Mouse (Mus musculus): ENCODE data around the gene Ago3. TPM values are rescaled to one million over a fixed set of nuclear protein-coding genes. Genes with fewer than 3 reads are reported as not detected.
A peak's percentile ranks its signal among the peaks of the same experiment; 100 is the strongest.

Ago3 gene
- total and polyA plus RNA-seq, 2 experiments from 2014 or later: 10.6 to 11.8 TPM

- Histone ChIP-seq H3K9me3 (ENCODE audit: low read length) (no peaks in the 10 kb centered on the region), H3K27ac (ENCODE audit: low read depth, low read length) (no peak overlapping the region), H3K27me3 (ENCODE audit: insufficient read depth, low read length) (no peaks in the 10 kb centered on the region), H3K9ac (replicated peaks; ENCODE audit: low read length, poor library complexity, severe bottlenecking) (no peak overlapping the region), H3K4me3 (ENCODE audit: low read depth, low read length) (no peak overlapping the region), H3K4me2 (ENCODE audit: low read depth, low read length, poor library complexity, severe bottlenecking) (no peak overlapping the region), H3K36me3 (ENCODE audit: insufficient read depth, low read length) (peaks cover 32% of the 10 kb centered on the region), H3K4me1 (ENCODE audit: insufficient read depth, low read length) (no peaks in the 10 kb centered on the region)
- no peak for DNase-seq (ENCODE audit: low spot score)
- ATAC-seq (ENCODE audit: low FRiP score): no peak
- no peak; the same call in 1 of the 2 replicates for TF ChIP-seq CTCF (IDR thresholded peaks at IDR 0.05)
- WGBS: 51% methylated on average over 10 of the region's 10 CpGs
Observed at GRCm38 (mm10) chr4:126314393-126314792, 115.0 kb downstream of the Ago3 start.

GRCm38 (mm10) chr4:126313202-126313601 lies 116.2 kb downstream of the Ago3 start:
- no peak overlapping the region for H3K4me3 ChIP-seq (ENCODE audit: low read depth, low read length)
- no peaks in the 10 kb centered on the region for H3K27me3 ChIP-seq (ENCODE audit: insufficient read depth, low read length)
- no peak for ATAC-seq (ENCODE audit: low FRiP score)
- no peaks in the 10 kb centered on the region for H3K4me1 ChIP-seq (ENCODE audit: insufficient read depth, low read length)
- H3K36me3 ChIP-seq (ENCODE audit: insufficient read depth, low read length): peaks cover 27% of the 10 kb centered on the region
- no peak overlapping the region for H3K4me2 ChIP-seq (ENCODE audit: low read depth, low read length, poor library complexity, severe bottlenecking)
- H3K9me3 ChIP-seq (ENCODE audit: low read length): no peaks in the 10 kb centered on the region
- no peak overlapping the region for H3K27ac ChIP-seq (ENCODE audit: low read depth, low read length)
- 46% methylated on average over 5 of the region's 5 CpGs for WGBS
- no peak for DNase-seq (ENCODE audit: low spot score)
- no peak overlapping the region for H3K9ac ChIP-seq (replicated peaks; ENCODE audit: low read length, poor library complexity, severe bottlenecking)
- TF ChIP-seq CTCF (IDR thresholded peaks at IDR 0.05): no peak

- DNase-seq (ENCODE audit: low spot score) (no peak), ATAC-seq (ENCODE audit: low FRiP score) (no peak)
- Histone ChIP-seq H3K27ac (ENCODE audit: low read depth, low read length) (no peak overlapping the region), H3K4me3 (ENCODE audit: low read depth, low read length) (no peak overlapping the region), H3K27me3 (ENCODE audit: insufficient read depth, low read length) (no peaks in the 10 kb centered on the region), H3K9me3 (ENCODE audit: low read length) (no peaks in the 10 kb centered on the region), H3K36me3 (ENCODE audit: insufficient read depth, low read length) (peaks cover 13% of the 10 kb centered on the region), H3K4me2 (ENCODE audit: low read depth, low read length, poor library complexity, severe bottlenecking) (no peak overlapping the region), H3K9ac (replicated peaks; ENCODE audit: low read length, poor library complexity, severe bottlenecking) (no peak overlapping the region), H3K4me1 (ENCODE audit: insufficient read depth, low read length) (no peaks in the 10 kb centered on the region)
- 90% methylated on average over 16 of the region's 16 CpGs for WGBS
- TF ChIP-seq CTCF (IDR thresholded peaks at IDR 0.05): no peak
Observed at GRCm38 (mm10) chr4:126311566-126312200, 117.7 kb downstream of the Ago3 start.

DNA sequence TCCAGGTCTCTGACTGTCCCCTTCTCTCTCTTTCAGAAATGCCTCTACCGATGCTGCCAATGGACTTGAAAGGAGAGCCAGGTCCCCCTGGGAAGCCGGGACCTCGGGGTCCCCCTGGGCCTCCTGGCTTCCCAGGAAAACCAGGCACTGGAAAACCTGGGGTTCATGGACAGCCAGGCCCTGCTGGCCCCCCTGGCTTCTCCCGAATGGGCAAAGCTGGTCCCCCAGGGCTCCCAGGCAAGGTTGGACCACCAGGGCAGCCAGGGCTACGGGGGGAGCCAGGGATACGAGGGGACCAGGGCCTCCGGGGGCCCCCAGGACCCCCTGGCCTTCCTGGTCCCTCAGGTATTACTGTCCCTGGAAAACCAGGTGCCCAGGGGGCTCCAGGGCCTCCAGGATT lies 119.0 kb downstream of the Ago3 start:
- H3K9me3 ChIP-seq (ENCODE audit: low read length): no peaks in the 10 kb centered on the region
- no peak for TF ChIP-seq CTCF (IDR thresholded peaks at IDR 0.05)
- WGBS: 78% methylated on average over 7 of the region's 7 CpGs
- H3K36me3 ChIP-seq (ENCODE audit: insufficient read depth, low read length): no peaks in the 10 kb centered on the region
- H3K4me3 ChIP-seq (ENCODE audit: low read depth, low read length): no peak overlapping the region
- H3K27me3 ChIP-seq (ENCODE audit: insufficient read depth, low read length): no peaks in the 10 kb centered on the region
- no peak overlapping the region for H3K27ac ChIP-seq (ENCODE audit: low read depth, low read length)
- H3K4me2 ChIP-seq (ENCODE audit: low read depth, low read length, poor library complexity, severe bottlenecking): no peak overlapping the region
- H3K9ac ChIP-seq (replicated peaks; ENCODE audit: low read length, poor library complexity, severe bottlenecking): no peak overlapping the region
- no peaks in the 10 kb centered on the region for H3K4me1 ChIP-seq (ENCODE audit: insufficient read depth, low read length)
- ATAC-seq (ENCODE audit: low FRiP score) (no peak), DNase-seq (ENCODE audit: low spot score) (no peak)

GRCm38 (mm10) chr4:126309922-126310309 lies 119.4 kb downstream of the Ago3 start:
- Histone ChIP-seq H3K4me3 (ENCODE audit: low read depth, low read length) (peak overlapping the region; percentile 25), H3K27me3 (ENCODE audit: insufficient read depth, low read length) (no peaks in the 10 kb centered on the region), H3K4me1 (ENCODE audit: insufficient read depth, low read length) (no peaks in the 10 kb centered on the region), H3K9ac (replicated peaks; ENCODE audit: low read length, poor library complexity, severe bottlenecking) (no peak overlapping the region), H3K4me2 (ENCODE audit: low read depth, low read length, poor library complexity, severe bottlenecking) (peak overlapping the region; percentile 42), H3K36me3 (ENCODE audit: insufficient read depth, low read length) (no peaks in the 10 kb centered on the region), H3K9me3 (ENCODE audit: low read length) (no peaks in the 10 kb centered on the region), H3K27ac (ENCODE audit: low read depth, low read length) (no peak overlapping the region)
- 3% methylated on average over 7 of the region's 7 CpGs for WGBS
- ATAC-seq (ENCODE audit: low FRiP score) (peak; percentile 83), DNase-seq (ENCODE audit: low spot score) (peak; percentile 92)
- peak; percentile 90 for TF ChIP-seq CTCF (IDR thresholded peaks at IDR 0.05)

GRCm38 (mm10) chr4:126309211-126309921 lies 120.0 kb downstream of the Ago3 start:
- no peaks in the 10 kb centered on the region for H3K9me3 ChIP-seq (ENCODE audit: low read length)
- H3K36me3 ChIP-seq (ENCODE audit: insufficient read depth, low read length): no peaks in the 10 kb centered on the region
- H3K27me3 ChIP-seq (ENCODE audit: insufficient read depth, low read length): peaks cover 1% of the 10 kb centered on the region; the same call in 1 of the 2 replicates
- no peak overlapping the region for H3K27ac ChIP-seq (ENCODE audit: low read depth, low read length)
- peak; percentile 50; the same call in 1 of the 2 replicates for ATAC-seq (ENCODE audit: low FRiP score)
- H3K9ac ChIP-seq (replicated peaks; ENCODE audit: low read length, poor library complexity, severe bottlenecking): no peak overlapping the region
- 19% methylated on average over 20 of the region's 20 CpGs for WGBS
- peak overlapping the region; percentile 42 for H3K4me2 ChIP-seq (ENCODE audit: low read depth, low read length, poor library complexity, severe bottlenecking)
- peak overlapping the region; percentile 25 for H3K4me3 ChIP-seq (ENCODE audit: low read depth, low read length)
- DNase-seq (ENCODE audit: low spot score): no peak
- no peak for TF ChIP-seq CTCF (IDR thresholded peaks at IDR 0.05)
- H3K4me1 ChIP-seq (ENCODE audit: insufficient read depth, low read length): no peaks in the 10 kb centered on the region

Data from midbrain, postnatal 0 days (tissue).